Mouse (Mus musculus): Measurements from ENCODE around the gene Dbp. TPM values are rescaled to one million over a fixed set of nuclear protein-coding genes. Genes with fewer than 3 reads are reported as not detected.

Dbp gene
- polyA plus RNA-seq, 1 experiment from 2014 or later, result 3.3 TPM

DNA sequence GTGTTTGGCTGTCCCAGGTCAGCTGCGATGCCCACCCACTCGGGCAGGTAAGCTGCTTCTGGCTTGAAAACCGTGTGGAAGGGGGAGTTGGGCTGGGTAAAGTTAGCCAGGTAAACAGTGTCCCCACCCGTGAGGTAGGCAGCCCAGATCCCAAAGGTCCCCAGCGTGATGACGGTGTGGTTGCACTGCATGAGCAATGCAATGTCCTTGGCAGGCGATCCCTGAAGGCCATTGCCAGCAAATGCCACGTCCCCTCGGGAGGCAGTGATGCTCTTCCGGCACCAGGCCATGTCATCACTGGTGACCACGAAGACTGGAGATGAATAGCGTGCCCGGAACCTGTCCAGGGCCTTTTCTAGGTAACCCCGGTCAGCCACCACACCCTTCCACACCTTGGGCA, 26.4 kb upstream of the Dbp start:
- no peaks in the 10 kb centered on the region; the same call in 1 of the 2 replicates for H3K4me1 ChIP-seq (replicated peaks; ENCODE audit: control insufficient read depth, insufficient read depth, low read length)
- H3K36me3 ChIP-seq (ENCODE audit: control insufficient read depth, insufficient read depth, low read length), result no peaks in the 10 kb centered on the region
- no peak for DNase-seq (ENCODE audit: low spot score)
- no peak overlapping the region for H3K4me2 ChIP-seq (ENCODE audit: low read depth, low read length, severe bottlenecking)
- no peak overlapping the region for H3K27ac ChIP-seq (ENCODE audit: low read depth, low read length)
- H3K27me3 ChIP-seq (ENCODE audit: control insufficient read depth, insufficient read depth, low read length), result no peaks in the 10 kb centered on the region
- 89% methylated on average over 14 of the region's 14 CpGs for WGBS
- H3K9me3 ChIP-seq (ENCODE audit: control insufficient read depth, low read length), result no peaks in the 10 kb centered on the region
- no peak for ATAC-seq (replicated peaks; ENCODE audit: low FRiP score)
- no peak overlapping the region for H3K9ac ChIP-seq (ENCODE audit: low read length)
- H3K4me3 ChIP-seq (ENCODE audit: low read depth, low read length), result no peak overlapping the region

DNA sequence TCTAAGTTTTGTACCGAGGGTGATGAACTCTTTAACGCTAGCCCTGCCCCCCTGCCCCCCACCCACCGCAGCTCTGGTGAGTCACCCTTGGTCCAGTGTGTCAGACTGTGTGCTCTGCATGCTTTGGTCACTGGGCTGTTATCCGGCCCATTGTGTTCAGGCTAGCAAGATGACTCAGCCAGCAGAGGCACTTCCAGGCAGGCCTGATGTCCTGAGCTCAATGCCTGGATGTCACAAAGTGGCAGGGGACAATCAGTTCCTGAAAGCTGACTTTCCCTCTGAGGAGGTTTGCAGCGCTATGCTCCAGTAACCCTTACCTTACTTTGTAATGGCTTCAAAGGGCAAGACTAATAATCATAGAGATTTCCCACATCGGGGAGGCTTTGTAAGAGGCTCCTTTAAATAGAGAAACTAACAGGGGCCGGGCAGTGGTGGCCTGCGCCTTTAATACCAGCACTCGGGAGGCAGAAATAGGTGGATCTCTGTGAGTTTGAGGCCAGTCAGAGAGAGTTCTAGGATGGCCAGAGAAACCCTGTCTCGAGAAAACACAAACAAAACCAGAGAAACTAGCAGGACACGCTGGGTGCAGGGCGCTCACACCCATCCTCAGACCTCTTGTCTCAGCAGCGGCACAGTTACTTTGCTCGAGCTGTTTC, 24.8 kb upstream of the Dbp start:
- H3K36me3 ChIP-seq (ENCODE audit: control insufficient read depth, insufficient read depth, low read length), result no peaks in the 10 kb centered on the region
- no peak overlapping the region for H3K9ac ChIP-seq (ENCODE audit: low read length)
- H3K27ac ChIP-seq (ENCODE audit: low read depth, low read length), result no peak overlapping the region
- 65% methylated on average over 14 of the region's 14 CpGs for WGBS
- H3K4me2 ChIP-seq (ENCODE audit: low read depth, low read length, severe bottlenecking), result no peak overlapping the region
- no peak overlapping the region for H3K4me3 ChIP-seq (ENCODE audit: low read depth, low read length)
- no peak for DNase-seq (ENCODE audit: low spot score)
- H3K4me1 ChIP-seq (replicated peaks; ENCODE audit: control insufficient read depth, insufficient read depth, low read length), result no peaks in the 10 kb centered on the region; the same call in 1 of the 2 replicates
- H3K27me3 ChIP-seq (ENCODE audit: control insufficient read depth, insufficient read depth, low read length), result no peaks in the 10 kb centered on the region
- H3K9me3 ChIP-seq (ENCODE audit: control insufficient read depth, low read length), result no peaks in the 10 kb centered on the region
- no peak for ATAC-seq (replicated peaks; ENCODE audit: low FRiP score)

DNA sequence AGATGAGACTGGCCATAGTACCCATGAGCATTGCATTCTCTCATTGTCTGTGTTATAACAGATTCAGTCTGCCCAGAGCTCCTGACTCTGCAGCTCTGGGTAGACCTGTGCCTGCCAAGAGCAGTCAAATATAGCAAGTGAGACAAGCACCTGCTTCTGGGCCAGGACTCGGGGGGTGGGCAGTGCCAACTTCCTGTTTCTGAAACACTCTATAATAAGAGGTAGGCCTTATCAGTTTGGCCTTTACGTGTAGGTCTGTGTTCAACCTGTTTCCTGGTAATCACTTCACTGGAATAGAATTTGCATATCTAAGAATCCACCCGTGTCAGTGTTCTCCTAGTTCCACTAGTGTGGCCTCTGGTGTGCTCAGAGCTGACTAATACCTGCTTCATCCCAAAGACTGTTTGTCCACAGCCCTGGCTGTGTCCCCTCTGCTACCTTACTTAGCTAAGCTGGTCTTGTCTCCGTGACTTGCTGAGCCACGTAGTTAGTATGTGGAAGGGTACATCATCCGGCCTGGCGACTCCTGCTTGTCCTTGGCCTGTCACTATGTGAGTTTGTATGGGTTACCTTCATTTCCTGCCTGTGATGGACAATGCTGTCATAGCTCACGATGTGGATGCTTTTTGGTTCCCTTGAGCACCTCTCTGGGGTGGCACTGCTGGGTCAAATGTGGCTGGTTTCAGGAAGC, 23.7 kb upstream of the Dbp start:
- no peak for DNase-seq (ENCODE audit: low spot score)
- 87% methylated on average over 8 of the region's 8 CpGs for WGBS

DNA sequence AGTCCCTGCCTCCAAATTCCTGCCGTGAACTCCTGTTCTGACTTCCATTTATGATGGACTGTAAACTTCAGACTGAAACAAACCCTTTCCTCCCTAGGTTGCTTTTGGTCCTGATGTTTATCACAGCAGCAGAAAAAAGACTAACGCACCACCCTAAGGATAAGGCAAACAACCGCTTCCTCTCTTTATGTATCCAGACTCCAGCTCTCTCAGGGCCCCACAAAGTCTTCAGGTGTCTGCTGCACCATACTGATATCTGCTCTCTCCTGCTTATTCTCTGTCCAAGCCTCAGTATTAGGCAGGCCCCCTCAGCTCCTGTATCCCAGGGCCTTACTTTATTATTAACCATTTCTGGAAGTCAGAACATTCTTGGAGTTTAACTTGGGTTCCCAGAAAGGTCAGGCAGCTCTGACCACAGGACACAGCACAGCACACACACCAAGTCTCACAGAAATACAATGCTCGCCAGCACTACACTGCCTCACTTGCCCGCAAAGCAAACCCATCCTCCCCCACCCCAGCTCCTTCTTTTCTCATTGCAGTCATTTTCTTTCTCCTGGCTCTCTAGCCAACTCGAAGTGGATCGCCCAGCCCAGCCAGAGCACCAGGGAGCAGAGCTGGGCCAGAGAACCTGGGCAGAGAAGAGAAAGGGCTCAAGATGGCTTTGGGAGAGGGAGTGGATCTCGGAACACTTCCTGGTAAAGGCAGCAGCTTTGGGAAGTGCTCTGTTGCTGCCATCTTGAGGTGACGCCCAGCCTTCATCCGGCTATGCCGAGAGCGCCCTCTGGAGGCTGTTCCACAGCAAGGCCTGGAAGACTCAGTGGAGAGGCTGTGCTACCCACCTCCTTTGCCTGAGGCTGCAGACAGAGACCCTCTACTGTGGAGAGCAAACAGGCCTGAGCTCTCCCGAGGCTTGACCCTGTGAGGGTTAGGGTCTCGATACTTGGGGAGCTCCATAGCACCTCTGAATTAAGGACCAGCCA, 22.5 kb upstream of the Dbp start:
- Histone ChIP-seq H3K4me3 (ENCODE audit: low read depth, low read length) (peak overlapping the region; percentile 11; the same call in 1 of the 2 replicates), H3K27ac (ENCODE audit: low read depth, low read length) (no peak overlapping the region), H3K36me3 (ENCODE audit: control insufficient read depth, insufficient read depth, low read length) (no peaks in the 10 kb centered on the region), H3K9ac (ENCODE audit: low read length) (peak overlapping the region; percentile 54), H3K4me1 (replicated peaks; ENCODE audit: control insufficient read depth, insufficient read depth, low read length) (no peaks in the 10 kb centered on the region; the same call in 1 of the 2 replicates), H3K27me3 (ENCODE audit: control insufficient read depth, insufficient read depth, low read length) (no peaks in the 10 kb centered on the region), H3K9me3 (ENCODE audit: control insufficient read depth, low read length) (no peaks in the 10 kb centered on the region), H3K4me2 (ENCODE audit: low read depth, low read length, severe bottlenecking) (peak overlapping the region; percentile 26; the same call in 1 of the 2 replicates)
- DNase-seq (ENCODE audit: low spot score) (peak; percentile 95), ATAC-seq (replicated peaks; ENCODE audit: low FRiP score) (peak; percentile 87)
- WGBS, result 31% methylated on average over 14 of the region's 14 CpGs

More for the DNA sequence above, 23.7 kb upstream of the Dbp start:
- no peak for ATAC-seq (replicated peaks; ENCODE audit: low FRiP score)
- Histone ChIP-seq H3K27me3 (ENCODE audit: control insufficient read depth, insufficient read depth, low read length) (no peaks in the 10 kb centered on the region), H3K27ac (ENCODE audit: low read depth, low read length) (no peak overlapping the region), H3K36me3 (ENCODE audit: control insufficient read depth, insufficient read depth, low read length) (no peaks in the 10 kb centered on the region), H3K4me3 (ENCODE audit: low read depth, low read length) (no peak overlapping the region), H3K9me3 (ENCODE audit: control insufficient read depth, low read length) (no peaks in the 10 kb centered on the region), H3K4me1 (replicated peaks; ENCODE audit: control insufficient read depth, insufficient read depth, low read length) (no peaks in the 10 kb centered on the region; the same call in 1 of the 2 replicates), H3K4me2 (ENCODE audit: low read depth, low read length, severe bottlenecking) (no peak overlapping the region), H3K9ac (ENCODE audit: low read length) (no peak overlapping the region)

DNA sequence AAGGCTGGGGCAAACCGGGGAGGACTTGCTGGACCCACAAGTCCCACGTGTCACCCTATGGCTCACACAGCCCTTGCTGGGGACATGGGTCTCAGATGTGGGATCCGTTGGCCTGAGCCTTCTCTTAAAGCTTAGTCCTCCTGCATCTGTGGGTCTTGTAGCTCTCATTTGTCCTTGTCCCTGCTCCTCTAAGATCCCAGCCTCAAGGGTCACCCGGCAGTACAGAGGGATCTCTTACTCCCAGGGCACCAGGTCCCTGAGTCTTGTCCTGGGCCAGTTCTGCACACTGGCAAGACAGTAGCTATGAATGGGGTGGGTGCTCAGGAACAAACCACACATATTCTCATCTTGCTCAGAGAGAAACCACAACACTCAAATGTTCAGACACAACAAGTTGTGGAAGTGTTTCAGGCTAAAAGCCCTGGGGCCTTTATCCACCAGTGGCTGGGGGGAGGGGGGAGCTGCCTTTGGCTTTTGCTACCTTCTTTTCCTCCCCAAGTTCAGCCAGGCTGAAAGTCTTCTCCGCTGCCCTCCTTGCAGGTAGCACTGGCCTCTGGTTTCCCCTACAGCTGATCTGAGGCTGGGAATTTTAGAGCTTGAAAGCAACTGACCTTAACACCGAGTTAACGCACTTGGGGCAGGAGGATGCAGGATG, 21.4 kb upstream of the Dbp start, which contains the start of gene Ntn5:
Ntn5 (plus strand) TSS at position 627 of the 655 bp plus-strand sequence.
- no peak for ATAC-seq (replicated peaks; ENCODE audit: low FRiP score)

DNA sequence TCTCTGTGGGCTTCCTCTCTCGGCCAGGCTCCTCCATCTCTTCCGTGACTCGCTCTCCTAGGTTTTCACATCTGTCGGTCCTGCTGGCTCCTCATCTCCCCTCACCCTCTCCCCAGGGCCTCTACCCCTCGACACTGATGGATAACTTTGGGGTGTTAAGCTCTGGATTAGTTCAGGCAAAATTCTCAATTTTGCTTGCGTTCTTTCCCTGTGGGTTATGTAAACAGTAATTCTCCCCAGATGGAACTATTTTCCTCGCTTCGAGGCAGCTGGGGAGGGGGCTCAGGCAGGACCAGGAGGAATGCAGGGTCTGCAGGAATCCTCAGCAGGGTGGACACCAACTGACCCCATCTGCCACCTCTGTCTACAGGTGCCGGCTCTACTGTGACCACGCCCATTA, 19.1 kb upstream of the Dbp start:
- Histone ChIP-seq H3K9me3 (ENCODE audit: control insufficient read depth, low read length) (no peaks in the 10 kb centered on the region), H3K4me1 (replicated peaks; ENCODE audit: control insufficient read depth, insufficient read depth, low read length) (no peaks in the 10 kb centered on the region; the same call in 1 of the 2 replicates), H3K9ac (ENCODE audit: low read length) (no peak overlapping the region), H3K4me2 (ENCODE audit: low read depth, low read length, severe bottlenecking) (no peak overlapping the region), H3K4me3 (ENCODE audit: low read depth, low read length) (no peak overlapping the region), H3K27ac (ENCODE audit: low read depth, low read length) (no peak overlapping the region), H3K36me3 (ENCODE audit: control insufficient read depth, insufficient read depth, low read length) (no peaks in the 10 kb centered on the region), H3K27me3 (ENCODE audit: control insufficient read depth, insufficient read depth, low read length) (no peaks in the 10 kb centered on the region)
- ATAC-seq (replicated peaks; ENCODE audit: low FRiP score) (no peak), DNase-seq (ENCODE audit: low spot score) (no peak)
- WGBS, result 65% methylated on average over 10 of the region's 10 CpGs

More for the DNA sequence above, 21.4 kb upstream of the Dbp start, which contains the start of gene Ntn5:
- WGBS, result 79% methylated on average over 7 of the region's 7 CpGs
- H3K27ac ChIP-seq (ENCODE audit: low read depth, low read length), result no peak within 1 kb of the TSS
- no peak for DNase-seq (ENCODE audit: low spot score)
- peak within 1 kb of the TSS; percentile 20; the same call in 1 of the 2 replicates for H3K9ac ChIP-seq (ENCODE audit: low read length)
- no peak within 1 kb of the TSS for H3K4me3 ChIP-seq (ENCODE audit: low read depth, low read length)
- no peaks in the 10 kb centered on the region; the same call in 1 of the 2 replicates for H3K4me1 ChIP-seq (replicated peaks; ENCODE audit: control insufficient read depth, insufficient read depth, low read length)
- no peaks in the 10 kb centered on the region for H3K36me3 ChIP-seq (ENCODE audit: control insufficient read depth, insufficient read depth, low read length)
- no peaks in the 10 kb centered on the region for H3K27me3 ChIP-seq (ENCODE audit: control insufficient read depth, insufficient read depth, low read length)
- no peaks in the 10 kb centered on the region for H3K9me3 ChIP-seq (ENCODE audit: control insufficient read depth, low read length)
- H3K4me2 ChIP-seq (ENCODE audit: low read depth, low read length, severe bottlenecking), result peak within 1 kb of the TSS; percentile 26; the same call in 1 of the 2 replicates

DNA sequence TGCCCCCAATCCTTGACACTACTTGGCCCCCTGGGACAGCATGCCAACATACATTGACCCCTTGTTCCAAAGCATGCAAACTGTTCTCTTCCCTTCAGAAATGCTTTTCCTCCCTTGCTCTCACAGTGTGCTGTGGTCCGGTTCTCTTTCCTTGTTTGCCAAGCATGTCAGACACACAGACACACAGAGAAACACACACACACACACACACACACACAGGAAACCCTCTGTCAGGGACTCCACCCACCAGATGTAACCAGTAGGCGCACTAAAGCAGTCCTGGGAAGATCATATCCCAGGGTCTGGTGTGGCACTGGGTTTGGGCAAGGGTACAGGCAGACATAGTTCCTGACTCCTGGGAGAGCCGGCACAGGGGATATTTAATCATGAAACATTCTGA, 18.0 kb upstream of the Dbp start:
- Histone ChIP-seq H3K4me2 (ENCODE audit: low read depth, low read length, severe bottlenecking) (no peak overlapping the region), H3K27ac (ENCODE audit: low read depth, low read length) (no peak overlapping the region), H3K4me3 (ENCODE audit: low read depth, low read length) (no peak overlapping the region), H3K4me1 (replicated peaks; ENCODE audit: control insufficient read depth, insufficient read depth, low read length) (no peaks in the 10 kb centered on the region; the same call in 1 of the 2 replicates), H3K36me3 (ENCODE audit: control insufficient read depth, insufficient read depth, low read length) (no peaks in the 10 kb centered on the region), H3K27me3 (ENCODE audit: control insufficient read depth, insufficient read depth, low read length) (no peaks in the 10 kb centered on the region), H3K9me3 (ENCODE audit: control insufficient read depth, low read length) (no peaks in the 10 kb centered on the region), H3K9ac (ENCODE audit: low read length) (no peak overlapping the region)
- ATAC-seq (replicated peaks; ENCODE audit: low FRiP score), result no peak
- no peak for DNase-seq (ENCODE audit: low spot score)
- 81% methylated on average over 3 of the region's 3 CpGs for WGBS

DNA sequence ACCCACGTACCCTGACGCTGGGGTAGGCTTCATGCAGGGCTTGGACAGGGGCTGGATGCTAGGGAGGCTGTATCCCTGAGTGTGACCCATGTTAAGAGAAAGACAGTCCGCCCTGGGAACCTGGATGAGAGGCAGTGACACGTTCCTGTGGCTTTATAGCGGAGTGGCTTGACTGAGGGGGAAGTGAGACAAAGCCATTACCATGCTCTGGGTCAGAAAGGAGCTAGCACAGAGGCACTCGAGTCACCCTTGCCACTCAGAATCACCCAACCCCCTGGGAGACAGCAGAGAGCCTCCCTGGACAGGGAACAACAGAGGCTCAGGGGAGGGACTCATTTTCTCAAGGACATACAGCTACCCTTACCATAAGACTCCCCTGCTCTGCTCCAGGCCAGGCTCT, 15.8 kb upstream of the Dbp start:
- Histone ChIP-seq H3K9ac (ENCODE audit: low read length) (no peak overlapping the region), H3K4me1 (replicated peaks; ENCODE audit: control insufficient read depth, insufficient read depth, low read length) (no peaks in the 10 kb centered on the region), H3K4me3 (ENCODE audit: low read depth, low read length) (no peak overlapping the region), H3K27ac (ENCODE audit: low read depth, low read length) (no peak overlapping the region), H3K27me3 (ENCODE audit: control insufficient read depth, insufficient read depth, low read length) (no peaks in the 10 kb centered on the region), H3K36me3 (ENCODE audit: control insufficient read depth, insufficient read depth, low read length) (no peaks in the 10 kb centered on the region), H3K9me3 (ENCODE audit: control insufficient read depth, low read length) (no peaks in the 10 kb centered on the region), H3K4me2 (ENCODE audit: low read depth, low read length, severe bottlenecking) (no peak overlapping the region)
- DNase-seq (ENCODE audit: low spot score), result no peak
- ATAC-seq (replicated peaks; ENCODE audit: low FRiP score), result no peak
- WGBS, result 71% methylated on average over 6 of the region's 6 CpGs

Measured in forebrain, embryonic 11.5 days (tissue).